Mouse (Mus musculus): Measurements from ENCODE around the gene St7. TPM values are rescaled to one million over a fixed set of nuclear protein-coding genes. Genes with fewer than 3 reads are reported as not detected.

St7 gene
- polyA plus RNA-seq, 1 experiment, result 4.4 TPM

GRCm38 (mm10) chr6:17925267-17925666 is 232.5 kb downstream of the St7 start:
- TF ChIP-seq CTCF (IDR thresholded peaks at IDR 0.05; ENCODE audit: extremely low read depth, insufficient read depth, insufficient read length, insufficient replicate concordance) (peak; percentile 22; the same call in 1 of the 2 replicates), POLR2A (IDR thresholded peaks at IDR 0.05; ENCODE audit: low read depth, low read length) (no peak)
- no peak for DNase-seq (ENCODE audit: low read depth in 1 of 2, low spot score in 2 of 2)
- 76% methylated on average over 4 of the region's 4 CpGs for WGBS
- no peaks in the 10 kb centered on the region for H3K27me3 ChIP-seq (ENCODE audit: control insufficient read depth, insufficient read depth, low read length)
- H3K27ac ChIP-seq (ENCODE audit: insufficient read depth, low read length), result no peak overlapping the region
- H3K4me1 ChIP-seq (ENCODE audit: control insufficient read depth, insufficient read depth, insufficient read length), result 0 out of 2 replicates have a peak, but pooled peaks cover 4% of the 10 kb centered on the region
- no peaks in the 10 kb centered on the region; the same call in 1 of the 2 replicates for H3K36me3 ChIP-seq (ENCODE audit: control insufficient read depth, insufficient read depth, low read length)
- H3K4me3 ChIP-seq (ENCODE audit: extremely low read depth, insufficient read depth, insufficient read length), result no peak overlapping the region

DNA sequence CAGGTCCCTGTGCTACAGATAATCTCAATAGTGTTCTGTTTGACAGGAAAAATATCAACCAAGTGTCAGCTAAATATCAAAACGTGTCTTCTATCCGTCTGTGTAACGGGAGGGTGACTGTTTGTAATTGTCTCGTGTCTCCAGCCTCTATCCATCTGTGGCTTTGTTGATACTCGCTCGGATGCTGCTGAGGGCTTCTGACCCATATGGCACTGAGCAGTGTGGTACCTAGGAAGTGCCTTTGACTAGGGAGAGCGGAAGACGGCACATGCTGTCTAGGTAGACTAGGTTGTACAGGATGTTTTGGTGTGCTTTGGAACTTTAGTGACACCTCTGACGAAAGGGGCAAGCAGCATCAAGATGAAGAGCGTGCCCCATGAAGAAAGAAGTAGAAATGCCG is 235.0 kb downstream of the St7 start:
- 94% methylated on average over 11 of the region's 11 CpGs for WGBS
- H3K4me3 ChIP-seq (ENCODE audit: extremely low read depth, insufficient read depth, insufficient read length), result no peak overlapping the region
- H3K4me1 ChIP-seq (ENCODE audit: control insufficient read depth, insufficient read depth, insufficient read length), result 0 out of 2 replicates have a peak, but pooled peaks cover under 1% of the 10 kb centered on the region
- H3K27me3 ChIP-seq (ENCODE audit: control insufficient read depth, insufficient read depth, low read length), result no peaks in the 10 kb centered on the region
- TF ChIP-seq POLR2A (IDR thresholded peaks at IDR 0.05; ENCODE audit: low read depth, low read length) (no peak), CTCF (IDR thresholded peaks at IDR 0.05; ENCODE audit: extremely low read depth, insufficient read depth, insufficient read length, insufficient replicate concordance) (no peak)
- DNase-seq (ENCODE audit: low read depth in 1 of 2, low spot score in 2 of 2), result no peak
- no peak overlapping the region for H3K27ac ChIP-seq (ENCODE audit: insufficient read depth, low read length)
- H3K36me3 ChIP-seq (ENCODE audit: control insufficient read depth, insufficient read depth, low read length), result no peaks in the 10 kb centered on the region; the same call in 1 of the 2 replicates

- Histone ChIP-seq H3K4me1 (ENCODE audit: control insufficient read depth, insufficient read depth, insufficient read length) (no peaks in the 10 kb centered on the region), H3K27ac (ENCODE audit: insufficient read depth, low read length) (no peak overlapping the region), H3K4me3 (ENCODE audit: extremely low read depth, insufficient read depth, insufficient read length) (no peak overlapping the region), H3K36me3 (ENCODE audit: control insufficient read depth, insufficient read depth, low read length) (no peaks in the 10 kb centered on the region), H3K27me3 (ENCODE audit: control insufficient read depth, insufficient read depth, low read length) (no peaks in the 10 kb centered on the region)
- TF ChIP-seq POLR2A (IDR thresholded peaks at IDR 0.05; ENCODE audit: low read depth, low read length) (no peak), CTCF (IDR thresholded peaks at IDR 0.05; ENCODE audit: extremely low read depth, insufficient read depth, insufficient read length, insufficient replicate concordance) (no peak)
- 95% methylated on average over 2 of the region's 2 CpGs for WGBS
- DNase-seq (ENCODE audit: low read depth in 1 of 2, low spot score in 2 of 2), result no peak
These were observed 238.5 kb downstream of the St7 start for GRCm38 (mm10) chr6:17931187-17931586.

GRCm38 (mm10) chr6:17931835-17932234 is 239.1 kb downstream of the St7 start:
- Histone ChIP-seq H3K4me3 (ENCODE audit: extremely low read depth, insufficient read depth, insufficient read length) (no peak overlapping the region), H3K27ac (ENCODE audit: insufficient read depth, low read length) (no peak overlapping the region), H3K4me1 (ENCODE audit: control insufficient read depth, insufficient read depth, insufficient read length) (no peaks in the 10 kb centered on the region), H3K27me3 (ENCODE audit: control insufficient read depth, insufficient read depth, low read length) (no peaks in the 10 kb centered on the region), H3K36me3 (ENCODE audit: control insufficient read depth, insufficient read depth, low read length) (no peaks in the 10 kb centered on the region)
- TF ChIP-seq POLR2A (IDR thresholded peaks at IDR 0.05; ENCODE audit: low read depth, low read length) (no peak), CTCF (IDR thresholded peaks at IDR 0.05; ENCODE audit: extremely low read depth, insufficient read depth, insufficient read length, insufficient replicate concordance) (no peak)
- no peak for DNase-seq (ENCODE audit: low read depth in 1 of 2, low spot score in 2 of 2)
- 75% methylated on average over 7 of the region's 7 CpGs for WGBS

GRCm38 (mm10) chr6:17932806-17933205 is 240.1 kb downstream of the St7 start:
- no peaks in the 10 kb centered on the region for H3K4me1 ChIP-seq (ENCODE audit: control insufficient read depth, insufficient read depth, insufficient read length)
- WGBS, result 92% methylated on average over 8 of the region's 8 CpGs
- no peaks in the 10 kb centered on the region for H3K27me3 ChIP-seq (ENCODE audit: control insufficient read depth, insufficient read depth, low read length)
- H3K4me3 ChIP-seq (ENCODE audit: extremely low read depth, insufficient read depth, insufficient read length), result no peak overlapping the region
- no peak overlapping the region for H3K27ac ChIP-seq (ENCODE audit: insufficient read depth, low read length)
- DNase-seq (ENCODE audit: low read depth in 1 of 2, low spot score in 2 of 2), result no peak
- TF ChIP-seq CTCF (IDR thresholded peaks at IDR 0.05; ENCODE audit: extremely low read depth, insufficient read depth, insufficient read length, insufficient replicate concordance) (no peak), POLR2A (IDR thresholded peaks at IDR 0.05; ENCODE audit: low read depth, low read length) (no peak)
- H3K36me3 ChIP-seq (ENCODE audit: control insufficient read depth, insufficient read depth, low read length), result no peaks in the 10 kb centered on the region

DNA sequence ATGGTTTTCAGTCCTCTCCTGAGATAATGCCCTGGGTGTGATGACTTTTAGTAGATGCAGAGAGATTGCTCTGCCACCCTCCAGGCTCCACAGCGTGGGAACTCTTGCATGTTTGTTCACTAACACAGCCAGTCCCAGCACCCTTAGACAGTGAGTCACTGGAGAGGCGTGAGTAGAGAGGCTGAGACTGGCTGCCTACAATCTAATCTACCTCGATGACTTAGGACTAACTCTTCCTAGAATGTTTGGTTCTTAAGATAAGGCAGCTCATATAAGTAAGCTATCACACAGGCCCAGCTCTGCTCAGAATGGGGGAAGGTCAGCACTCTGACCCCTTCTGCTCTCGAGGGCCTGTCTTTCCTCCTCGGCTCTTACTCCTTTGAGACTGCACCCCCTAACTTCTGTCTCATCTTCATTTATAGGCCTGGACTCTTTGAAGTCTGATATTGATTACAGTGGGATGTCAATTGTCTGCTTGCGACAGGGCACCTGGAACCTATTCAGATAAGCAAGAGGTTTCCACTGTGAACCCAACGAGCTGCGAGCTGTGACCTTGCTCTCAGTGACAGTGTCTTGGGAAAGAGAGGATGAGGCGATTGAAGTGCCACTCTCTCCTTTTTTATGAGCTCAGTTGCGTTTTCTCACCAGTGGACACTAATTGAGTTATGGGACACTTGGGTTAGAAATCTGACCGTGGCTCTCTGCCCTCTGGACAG is 246.1 kb downstream of the St7 start:
- H3K4me3 ChIP-seq (ENCODE audit: extremely low read depth, insufficient read depth, insufficient read length), result no peak overlapping the region
- H3K27ac ChIP-seq (ENCODE audit: insufficient read depth, low read length), result no peak overlapping the region
- TF ChIP-seq CTCF (IDR thresholded peaks at IDR 0.05; ENCODE audit: extremely low read depth, insufficient read depth, insufficient read length, insufficient replicate concordance) (no peak), POLR2A (IDR thresholded peaks at IDR 0.05; ENCODE audit: low read depth, low read length) (no peak)
- 80% methylated on average over 11 of the region's 11 CpGs for WGBS
- DNase-seq (ENCODE audit: low read depth in 1 of 2, low spot score in 2 of 2), result no peak
- H3K27me3 ChIP-seq (ENCODE audit: control insufficient read depth, insufficient read depth, low read length), result no peaks in the 10 kb centered on the region
- no peaks in the 10 kb centered on the region for H3K4me1 ChIP-seq (ENCODE audit: control insufficient read depth, insufficient read depth, insufficient read length)
- no peaks in the 10 kb centered on the region for H3K36me3 ChIP-seq (ENCODE audit: control insufficient read depth, insufficient read depth, low read length)

DNA sequence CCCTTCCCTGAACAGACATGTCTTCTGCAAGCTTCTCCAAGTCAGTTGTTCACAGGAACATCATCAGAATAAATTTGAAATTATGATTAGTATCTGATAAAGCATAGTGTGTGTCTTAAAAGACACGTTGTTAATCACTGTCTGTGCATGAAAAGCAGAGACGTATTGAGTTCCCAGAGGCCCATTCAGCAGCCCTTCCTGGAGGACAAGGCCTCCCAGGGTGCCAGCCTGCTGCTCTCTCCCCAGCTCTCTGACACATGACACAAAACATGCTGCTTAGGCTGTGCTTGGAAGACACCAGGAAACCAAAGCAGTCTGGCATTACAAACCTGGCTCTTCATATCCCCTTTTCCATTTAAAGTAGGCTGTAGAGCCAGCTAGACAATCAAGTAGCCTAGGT is 249.2 kb downstream of the St7 start:
- Histone ChIP-seq H3K27ac (ENCODE audit: insufficient read depth, low read length) (no peak overlapping the region), H3K36me3 (ENCODE audit: control insufficient read depth, insufficient read depth, low read length) (no peaks in the 10 kb centered on the region), H3K4me1 (ENCODE audit: control insufficient read depth, insufficient read depth, insufficient read length) (no peaks in the 10 kb centered on the region), H3K4me3 (ENCODE audit: extremely low read depth, insufficient read depth, insufficient read length) (no peak overlapping the region), H3K27me3 (ENCODE audit: control insufficient read depth, insufficient read depth, low read length) (no peaks in the 10 kb centered on the region)
- no peak for DNase-seq (ENCODE audit: low read depth in 1 of 2, low spot score in 2 of 2)
- WGBS, result 84% methylated on average over 2 of the region's 2 CpGs
- TF ChIP-seq POLR2A (IDR thresholded peaks at IDR 0.05; ENCODE audit: low read depth, low read length), result no peak
